Mouse (Mus musculus) lung, adult 18-20 months (tissue): ENCODE measurements around the gene Cox7c.

ENCODE experiments used
- DNase-seq, 2 experiments: peaks; one replicate each; pipeline ENCODE4 v3.0.0; 2022; ENCODE audit warnings: mixed read lengths in 2 of 2

Gene Cox7c

GRCm38 (mm10) chr13:86046254-86046951 lies at the start of gene Cox7c:
Gene Cox7c, minus strand, starts transcription at chr13:86046904.
- DNase-seq, result peak; percentile 89 to 90

GRCm38 (mm10) chr13:86068011-86068724 lies 21.5 kb upstream of the Cox7c start:
- no peak for DNase-seq

DNA sequence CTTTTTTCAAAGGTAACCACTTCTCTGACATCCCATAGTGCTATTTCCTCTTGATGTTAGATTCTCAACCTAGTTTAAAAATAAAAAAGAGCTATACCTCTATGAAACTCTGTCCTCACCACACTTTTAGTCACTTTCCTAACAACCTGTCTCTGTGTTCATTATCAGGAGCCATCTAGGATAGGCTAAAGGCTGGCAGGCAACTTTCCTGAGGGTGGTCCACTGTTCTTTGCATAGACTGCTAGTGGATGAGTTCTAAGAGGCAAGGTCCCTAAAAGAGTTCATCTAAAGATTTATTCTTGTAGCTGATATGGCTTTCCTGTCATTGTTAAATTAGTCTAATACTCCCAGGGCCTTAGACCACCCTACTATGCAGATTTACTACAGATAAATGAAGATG lies 20.8 kb upstream of the Cox7c start:
- DNase-seq, result no peak

DNA sequence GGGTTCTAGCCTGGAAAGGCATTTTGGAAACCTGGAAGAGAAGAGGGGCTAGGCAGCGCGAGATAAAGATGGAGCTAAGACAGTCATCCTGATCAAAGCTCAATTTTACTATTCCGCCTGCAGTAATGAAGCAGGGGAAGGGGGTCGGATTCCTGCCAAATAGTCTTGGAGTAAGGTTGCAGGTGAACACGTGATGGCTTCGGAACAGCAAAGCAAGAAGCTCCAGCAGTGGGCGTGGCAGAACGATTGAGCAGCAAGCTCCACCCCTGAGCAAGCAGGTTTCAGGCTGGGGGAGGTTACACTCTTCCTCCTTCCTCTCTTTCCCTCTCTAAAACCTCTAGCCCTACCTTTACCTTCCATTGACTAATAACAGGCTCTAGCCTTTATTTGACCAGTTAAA lies 7.4 kb upstream of the Cox7c start:
- DNase-seq, result peak in 1 of 2 experiments; percentile 2

DNA sequence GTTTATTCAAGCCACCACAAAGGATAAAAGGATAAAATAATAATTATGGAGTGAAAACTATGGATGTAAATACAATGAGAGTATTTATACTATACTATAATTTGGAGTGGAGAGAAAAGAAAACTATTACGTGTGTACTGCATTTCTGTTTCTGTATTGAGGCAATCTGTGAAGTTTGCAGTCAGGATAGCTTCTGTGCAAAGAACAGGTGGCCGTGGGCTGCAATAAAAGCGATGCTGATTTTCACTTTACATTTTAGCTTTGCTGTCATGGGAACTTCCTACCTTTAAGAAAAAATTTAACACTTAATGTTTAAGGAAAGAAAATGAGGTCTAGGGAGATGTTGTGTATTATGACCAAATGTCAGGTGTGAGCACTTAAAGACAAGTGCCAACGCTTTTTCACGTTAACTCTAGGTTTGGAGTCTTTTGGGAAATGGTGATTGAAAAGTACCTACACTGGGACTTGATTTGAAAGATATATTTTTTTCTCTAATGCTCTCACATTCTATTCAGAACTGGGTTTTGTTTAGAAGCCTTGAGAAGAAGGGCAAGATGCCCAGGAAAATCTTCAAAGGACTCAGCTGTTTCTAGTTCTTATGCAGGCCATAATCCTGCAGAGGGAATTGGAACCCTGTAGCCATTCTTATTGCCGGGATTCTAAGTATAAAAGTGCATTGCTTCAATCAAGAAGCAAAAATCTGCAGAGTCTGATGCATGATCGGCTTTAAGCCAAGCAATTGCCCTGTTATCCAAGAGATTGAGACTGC lies 41.6 kb downstream of the Cox7c start:
- DNase-seq, result no peak
